Mouse (Mus musculus): ENCODE data around the gene Gm8653. TPM values are rescaled to one million over a fixed set of nuclear protein-coding genes. Genes with fewer than 3 reads are reported as not detected.
"Not testable (repeated sequence)": the region's sequence is repeated elsewhere in the genome, so short reads cannot be mapped to it uniquely, and the experiment has no call there.

Gm8653 gene
- total RNA-seq (2021) = not detected
- long read RNA-seq, experiment 1 = 0 reads
- long read RNA-seq, experiment 2 = 0 reads

DNA sequence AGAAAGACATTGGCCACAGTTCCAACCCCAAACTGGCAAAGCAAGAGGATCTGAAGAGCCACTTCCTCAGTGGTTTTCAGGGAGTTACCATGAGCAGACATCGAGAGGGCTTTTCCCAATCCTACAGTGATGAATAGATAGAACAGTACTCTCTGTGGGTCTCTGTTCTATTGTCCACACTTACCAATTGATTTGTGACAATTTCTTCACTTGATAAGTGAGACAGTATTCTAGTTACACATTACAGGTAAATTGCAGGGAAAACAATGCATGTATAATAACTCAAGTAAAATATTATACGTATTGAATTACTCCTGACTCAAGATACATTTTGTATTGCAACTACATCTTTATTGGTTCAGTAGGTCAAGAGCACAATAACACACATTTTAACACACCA lies at the start of gene Gm8653:
TSS of gene Gm8653 (minus strand) at position 101 of the 400 bp plus-strand sequence.
- DNase-seq = not testable (repeated sequence)

DNA sequence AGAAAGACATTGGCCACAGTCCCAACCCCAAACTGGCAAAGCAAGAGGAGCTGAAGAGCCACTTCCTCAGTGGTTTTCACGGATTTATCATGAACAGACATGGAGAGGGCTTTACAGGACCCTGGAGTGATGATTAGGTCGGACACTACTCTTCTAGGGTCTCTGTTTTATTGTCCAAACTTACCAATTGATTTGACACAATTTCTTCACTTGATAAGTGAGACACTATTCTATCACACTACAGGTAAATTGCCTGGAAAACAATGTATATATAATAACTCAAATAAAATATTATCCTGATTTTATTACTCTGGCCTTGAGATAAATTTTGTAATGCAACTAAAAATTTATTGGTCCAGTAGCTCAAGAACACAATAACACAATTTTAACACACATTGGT lies 28.3 kb upstream of the Gm8653 start, which contains the start of gene Gm8453:
TSS of gene Gm8453 (minus strand) at position 101 of the 400 bp plus-strand sequence.
- DNase-seq = not testable (repeated sequence)

DNA sequence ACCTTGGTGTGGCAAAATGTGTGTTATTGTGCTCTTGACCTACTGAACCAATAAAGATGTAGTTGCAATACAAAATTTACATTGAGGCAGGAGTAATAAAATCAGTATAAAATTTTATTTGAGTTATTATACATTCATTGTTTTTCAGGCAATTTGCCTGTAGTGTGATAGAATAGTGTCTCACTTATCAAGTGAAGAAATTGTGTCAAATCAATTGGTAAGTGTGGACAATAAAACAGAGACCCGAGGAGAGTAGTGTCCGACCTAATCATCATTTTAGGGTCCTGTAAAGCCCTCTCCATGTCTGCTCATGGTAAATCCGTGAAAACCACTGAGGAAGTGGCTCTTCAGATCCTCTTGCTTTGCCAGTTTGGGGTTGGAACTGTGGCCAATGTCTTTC lies 12.0 kb downstream of the Gm8653 start, which contains the start of gene Vmn1r143:
TSS of gene Vmn1r143 (plus strand) at position 301 of the 400 bp plus-strand sequence.
- DNase-seq = not testable (repeated sequence)

DNA sequence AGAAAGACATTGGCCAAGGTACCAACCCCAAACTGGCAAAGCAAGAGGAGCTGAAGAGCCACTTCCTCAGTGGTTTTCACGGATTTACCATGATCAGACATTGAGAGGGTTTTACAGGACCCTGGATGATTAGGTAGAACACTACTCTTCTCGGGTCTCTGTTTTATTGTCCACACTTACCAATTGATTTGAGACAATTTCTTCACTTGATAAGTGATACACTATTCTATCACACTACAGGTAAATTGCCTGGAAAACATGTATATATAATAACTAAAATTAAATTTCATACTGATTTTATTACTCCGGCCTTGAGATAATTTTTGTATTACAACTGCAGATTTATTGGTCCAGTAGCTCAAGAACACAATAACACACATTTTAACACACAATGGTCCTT lies 37.1 kb downstream of the Gm8653 start, which contains the start of gene Vmn1r142:
TSS of gene Vmn1r142 (minus strand) at position 101 of the 400 bp plus-strand sequence.
- not testable (repeated sequence) for DNase-seq

Other genes with a start within 250 kb of the Gm8653 start
- not detected for gene Vmn1r137, start 206.7 kb downstream of the Gm8653 start, total RNA-seq (2021)
- not detected for gene Vmn1r138, start 172.4 kb downstream of the Gm8653 start, total RNA-seq (2021)
- gene Gm6176, start 145.0 kb downstream of the Gm8653 start, total RNA-seq (2021) = not detected
- not detected for gene Vmn1r139, start 132.2 kb downstream of the Gm8653 start, total RNA-seq (2021)
- gene Gm16451, start 83.0 kb downstream of the Gm8653 start, total RNA-seq (2021) = not detected
- not detected for gene Gm10666, start 66.5 kb downstream of the Gm8653 start, total RNA-seq (2021)
- gene Vmn1r142, start 37.2 kb downstream of the Gm8653 start, total RNA-seq (2021) = not detected
- gene Vmn1r143, start 11.9 kb downstream of the Gm8653 start, total RNA-seq (2021) = not detected
- not detected for gene Gm8453, start 28.2 kb upstream of the Gm8653 start, total RNA-seq (2021)
- gene Gm4187, start 128.5 kb upstream of the Gm8653 start, total RNA-seq (2021) = not detected
- not detected for gene Gm8660, start 169.8 kb upstream of the Gm8653 start, total RNA-seq (2021)
- gene Vmn1r148, start 212.3 kb upstream of the Gm8653 start, total RNA-seq (2021) = not detected
- gene Vmn1r149, start 237.0 kb upstream of the Gm8653 start, total RNA-seq (2021) = not detected

Data from adrenal gland, postnatal 10 days (tissue).